Mouse (Mus musculus) kidney, adult 18-20 months (tissue): ENCODE data around the gene Adcy5.

Experiments
- DNase-seq: peaks from one replicate; pipeline ENCODE4 v3.0.0; 2021

Adcy5 gene

GRCm38 (mm10) chr16:35319773-35320172, 165.1 kb downstream of the Adcy5 start:
- no peak for DNase-seq

GRCm38 (mm10) chr16:35330451-35330850, 175.8 kb downstream of the Adcy5 start:
- DNase-seq: no peak
